Mouse (Mus musculus) brain, adult 2 months (tissue): Measurements from ENCODE around the gene Cyp39a1.
A peak's percentile ranks its signal among the peaks of the same experiment; 100 is the strongest.

Experiments
- DNase-seq: peaks from one replicate; pipeline ENCODE4 v3.0.0; 2011; ENCODE audit warnings: low read depth, low spot score

The Cyp39a1 gene

GRCm38 (mm10) chr17:43684086-43684485 is 16.9 kb downstream of the Cyp39a1 start:
- no peak for DNase-seq

DNA sequence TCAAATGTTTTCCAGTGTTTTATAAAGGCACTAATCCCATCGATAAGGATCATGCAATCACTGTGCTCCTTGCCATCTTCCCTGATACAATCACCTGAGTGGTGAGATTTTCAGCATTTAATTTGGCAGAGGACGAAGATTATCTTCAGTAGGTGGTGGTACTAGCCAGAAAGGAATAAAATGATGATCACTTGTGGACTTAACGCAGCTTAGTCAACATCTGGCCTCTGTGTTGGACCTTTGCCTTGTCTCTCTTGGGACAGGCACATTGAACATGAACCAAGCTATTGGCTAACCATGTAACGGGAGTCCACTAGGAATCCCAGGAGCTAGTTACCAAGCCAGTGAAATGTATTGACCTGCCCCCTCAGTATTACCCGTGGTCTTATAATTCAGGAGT is 17.4 kb downstream of the Cyp39a1 start:
- no peak for DNase-seq

DNA sequence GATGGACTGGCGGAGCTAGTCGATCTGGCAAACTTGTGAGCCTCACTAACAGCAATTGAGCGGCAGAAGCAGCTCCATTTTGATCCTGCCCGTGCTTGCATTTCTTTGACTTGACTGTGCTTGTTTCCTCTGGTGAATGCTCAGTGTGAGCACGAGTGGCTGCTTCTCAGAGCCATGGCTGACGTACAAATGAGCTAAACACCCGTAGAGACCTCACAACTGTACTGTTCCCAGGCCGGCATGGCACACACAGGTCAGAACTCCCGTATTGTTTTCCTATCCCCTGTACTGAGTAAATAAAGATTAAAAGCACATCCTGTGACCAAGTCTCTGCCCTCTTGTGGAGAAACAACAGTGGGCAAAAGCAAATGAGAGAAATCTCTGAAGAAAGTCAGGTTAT is 22.4 kb downstream of the Cyp39a1 start:
- DNase-seq: no peak

DNA sequence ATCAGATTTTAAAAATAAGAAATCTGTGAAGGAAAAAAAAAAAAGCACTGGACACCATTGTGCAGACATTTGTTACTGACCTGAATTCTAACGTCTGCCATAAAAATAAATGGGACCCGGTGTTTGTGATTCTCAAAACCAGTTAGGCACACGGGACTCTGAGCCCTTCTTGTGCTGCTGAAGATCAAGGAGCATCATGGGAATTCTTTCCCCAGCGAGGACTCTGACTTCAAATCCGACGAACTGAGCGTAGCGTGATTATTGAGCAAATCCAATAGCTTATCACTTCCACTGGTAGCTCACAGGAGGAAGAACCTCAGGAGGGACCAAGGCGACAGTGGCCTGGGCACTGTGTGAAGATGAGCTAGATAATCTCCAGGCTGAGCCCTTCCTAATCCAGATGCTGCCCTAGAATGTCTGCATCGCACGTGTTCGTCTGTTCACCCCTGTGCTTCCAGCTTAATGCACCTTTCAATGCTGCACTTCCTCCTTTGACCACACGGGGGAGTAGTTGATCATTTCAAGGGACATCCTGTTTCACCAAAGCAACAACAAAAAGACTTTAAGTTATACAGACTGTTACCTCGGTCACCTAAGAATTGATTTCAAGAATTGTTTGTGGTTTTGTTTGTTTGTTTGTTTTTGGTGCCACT is 31.9 kb downstream of the Cyp39a1 start:
- peak; percentile 90 for DNase-seq

- peak; percentile 68 for DNase-seq
Observed at GRCm38 (mm10) chr17:43701060-43701459, 33.8 kb downstream of the Cyp39a1 start.

GRCm38 (mm10) chr17:43704216-43704930 is 37.1 kb downstream of the Cyp39a1 start:
- DNase-seq: peak; percentile 56

DNA sequence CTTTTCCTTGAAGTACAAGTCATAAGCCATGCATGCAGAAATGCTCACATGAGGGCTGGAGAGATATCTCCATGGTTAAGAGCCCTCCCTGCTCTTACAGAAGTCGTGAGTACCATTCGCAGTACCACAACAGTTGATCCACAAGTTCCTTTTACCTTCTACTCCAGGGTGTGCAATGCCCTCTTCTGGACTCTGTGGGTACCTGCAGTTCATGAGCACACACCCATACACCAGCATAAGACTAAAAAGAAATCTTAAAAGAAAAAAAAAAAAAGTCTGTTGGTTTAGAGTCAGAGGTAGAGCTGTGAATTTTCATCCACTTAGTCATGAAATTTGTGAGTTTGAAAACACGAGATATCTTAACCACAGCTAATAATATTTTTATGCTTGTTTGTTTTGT is 39.5 kb downstream of the Cyp39a1 start:
- DNase-seq: no peak

DNA sequence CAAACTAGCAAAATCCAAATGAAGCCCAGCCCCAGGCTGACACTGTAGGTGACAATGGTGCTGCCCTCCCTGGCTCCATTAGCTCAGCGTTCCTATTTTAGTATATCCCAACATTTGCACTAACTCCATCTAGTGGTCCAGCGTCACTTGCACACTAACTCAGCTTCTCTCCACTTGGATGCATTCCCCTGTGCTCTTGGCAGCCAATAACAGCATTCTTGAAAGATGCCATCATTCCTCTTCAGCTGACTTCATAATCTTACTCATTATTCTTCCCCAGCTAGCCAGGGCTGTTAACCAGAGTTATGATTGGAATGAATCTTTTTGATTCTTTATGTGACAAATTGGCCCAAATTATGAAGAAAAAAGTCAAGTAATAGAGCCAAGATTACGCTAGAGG is 40.0 kb downstream of the Cyp39a1 start:
- no peak for DNase-seq

- DNase-seq: peak; percentile 35
Observed at GRCm38 (mm10) chr17:43711557-43712352, 44.5 kb downstream of the Cyp39a1 start.

GRCm38 (mm10) chr17:43714191-43714590 is 47.0 kb downstream of the Cyp39a1 start:
- peak; percentile 25 for DNase-seq

- DNase-seq: peak; percentile 40
Observed at GRCm38 (mm10) chr17:43716601-43717000, 49.4 kb downstream of the Cyp39a1 start.

DNA sequence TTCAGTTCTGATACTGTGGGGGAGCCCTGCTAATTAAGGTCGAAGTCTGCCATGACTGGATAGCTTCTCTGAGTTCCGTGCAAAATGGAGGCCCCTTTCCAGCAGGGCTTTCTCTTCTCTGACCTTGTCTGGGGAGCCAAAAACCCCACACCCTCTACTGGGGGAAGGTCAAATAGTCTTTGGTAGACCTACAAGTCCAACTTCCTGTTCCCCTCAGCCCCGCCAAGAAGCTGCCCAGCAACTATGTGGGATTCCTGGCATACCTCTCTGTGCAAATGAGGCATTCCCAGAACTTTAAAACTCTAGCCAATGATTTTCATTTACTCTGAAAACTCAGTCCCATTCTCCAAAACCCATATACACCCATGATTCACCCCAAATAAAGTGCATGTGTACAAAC is 52.2 kb downstream of the Cyp39a1 start:
- DNase-seq: no peak

DNA sequence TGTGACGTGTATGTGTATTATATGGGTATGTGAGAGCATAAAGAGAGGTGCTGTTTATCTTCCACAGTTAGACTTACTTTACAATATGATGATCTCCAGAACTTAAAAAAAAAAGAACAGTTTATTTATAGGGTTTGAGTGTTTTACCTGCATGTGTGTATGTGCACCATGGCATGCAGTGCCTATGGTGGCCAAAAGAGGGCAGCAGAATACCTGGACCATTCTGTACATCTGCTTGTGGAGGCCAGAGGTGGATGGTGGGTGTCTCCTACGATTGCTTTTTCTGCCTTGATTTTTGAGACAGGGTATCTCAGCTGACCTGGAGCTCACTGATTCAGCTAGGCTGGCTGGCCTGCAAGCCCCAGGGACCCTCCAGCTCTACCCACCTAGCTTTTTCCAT is 57.3 kb downstream of the Cyp39a1 start:
- DNase-seq: no peak

GRCm38 (mm10) chr17:43731327-43731726 is 64.1 kb downstream of the Cyp39a1 start:
- no peak for DNase-seq

DNA sequence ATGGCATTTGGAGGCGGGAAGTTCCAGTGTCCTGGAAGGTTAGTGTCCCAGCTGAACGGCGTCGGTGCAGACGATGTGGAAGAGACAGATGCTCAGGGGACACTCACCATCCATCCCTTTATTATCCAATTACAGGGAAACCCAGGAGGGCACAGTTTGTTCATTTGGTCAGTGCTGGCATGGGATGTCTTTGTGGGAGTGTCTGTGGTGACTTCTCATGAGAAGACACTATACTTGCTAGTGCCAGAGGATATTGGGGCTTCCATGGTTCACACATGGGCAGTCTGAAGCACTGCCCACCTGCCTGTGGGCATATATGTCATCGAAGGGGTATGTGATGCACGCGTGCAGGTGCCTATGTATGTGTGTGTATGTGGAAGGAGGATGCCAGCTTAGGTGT is 64.8 kb downstream of the Cyp39a1 start:
- no peak for DNase-seq

- DNase-seq: no peak
Observed at GRCm38 (mm10) chr17:43734252-43734651, 67.0 kb downstream of the Cyp39a1 start.

DNA sequence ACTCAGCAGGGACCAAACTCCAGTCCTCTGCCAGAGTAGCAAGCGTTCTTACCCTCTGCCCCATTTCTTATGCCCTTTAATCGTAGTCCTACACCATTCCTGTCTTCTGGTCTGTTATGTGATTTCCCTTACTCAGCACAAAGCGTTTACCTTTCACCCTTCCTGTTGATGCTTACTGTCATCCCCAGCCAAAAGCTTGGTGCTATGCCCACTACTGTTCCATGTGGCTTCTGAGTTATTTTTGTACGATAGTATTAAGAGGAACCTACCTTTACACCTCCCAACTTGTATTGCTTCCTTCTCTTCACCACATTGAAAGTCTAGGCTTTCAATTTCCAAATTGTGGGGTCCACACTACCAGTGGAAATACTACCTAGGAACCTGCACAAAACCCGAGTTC is 76.7 kb downstream of the Cyp39a1 start:
- no peak for DNase-seq

GRCm38 (mm10) chr17:43744425-43744824 is 77.2 kb downstream of the Cyp39a1 start:
- no peak for DNase-seq

- peak; percentile 75 for DNase-seq
Observed at GRCm38 (mm10) chr17:43751146-43751545, 83.9 kb downstream of the Cyp39a1 start.

DNA sequence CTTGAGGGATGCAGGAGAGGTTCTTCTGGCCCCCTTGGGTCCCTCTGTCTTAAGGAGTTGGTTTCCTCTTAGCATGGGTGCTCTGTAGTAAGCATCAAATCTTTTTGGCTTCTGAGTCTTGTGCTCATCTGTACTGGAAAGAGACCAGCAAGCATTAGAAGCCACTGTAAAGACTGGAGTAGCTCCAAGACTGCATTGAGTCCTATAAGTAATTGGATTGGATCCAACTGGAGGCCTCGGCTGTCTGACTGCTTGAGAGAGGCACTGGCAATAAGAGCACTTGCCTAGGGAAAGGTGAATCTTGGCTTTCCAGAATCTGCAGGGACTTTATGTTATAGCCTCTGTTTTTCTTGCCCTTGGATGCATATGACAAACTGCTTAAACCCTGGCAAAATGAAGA is 85.6 kb downstream of the Cyp39a1 start:
- peak; percentile 19 for DNase-seq

- DNase-seq: peak; percentile 35
Observed at GRCm38 (mm10) chr17:43754687-43755086, 87.5 kb downstream of the Cyp39a1 start.

GRCm38 (mm10) chr17:43758607-43759259 is 91.5 kb downstream of the Cyp39a1 start:
- peak; percentile 8 for DNase-seq
